Mouse (Mus musculus) lung, postnatal 0 days (tissue): ENCODE measurements around the gene Elovl7. TPM values are rescaled to one million over a fixed set of nuclear protein-coding genes. Genes with fewer than 3 reads are reported as not detected.

Experiments used
- ATAC-seq: fragments of 200-750 bp; cut with Nextera tagmentation; 2 replicates; pipeline ENCODE4 v1.8.0; 2017; ENCODE audit warnings: moderate library complexity
- DNase-seq: peaks from one replicate; pipeline ENCODE4 v3.0.0-alpha.2; 2016; ENCODE audit warnings: low spot score
- H3K27ac ChIP-seq: fragments of 300-500 bp; sonication (generic); 2 replicates; pipeline ENCODE4 v1.5.1; 2014; ENCODE audit warnings: antibody characterized with exemption, mild to moderate bottlenecking, low read length, mixed read lengths
- H3K27me3 ChIP-seq: fragments of 300-500 bp; sonication (generic); replicated peaks from 2 replicates; pipeline ENCODE4 v1.6.1; 2014; ENCODE audit warnings: low read length, mixed read lengths; ENCODE audit not compliant: insufficient read depth
- H3K36me3 ChIP-seq: fragments of 300-500 bp; sonication (generic); 2 replicates; pipeline ENCODE4 v1.6.1; 2014; ENCODE audit warnings: low read length, mixed read lengths; ENCODE audit not compliant: insufficient read depth
- H3K4me1 ChIP-seq: fragments of 300-500 bp; sonication (generic); 2 replicates; pipeline ENCODE4 v1.6.1; 2014; ENCODE audit warnings: antibody characterized with exemption, low read depth, low read length, mixed read lengths; ENCODE audit not compliant: insufficient read depth
- H3K4me2 ChIP-seq: fragments of 300-500 bp; sonication (generic); replicated peaks from 2 replicates; pipeline ENCODE4 v1.6.1; 2014; ENCODE audit warnings: low read depth, mild to moderate bottlenecking, low read length, moderate library complexity, mixed read lengths
- H3K4me3 ChIP-seq: fragments of 300-500 bp; sonication (generic); 2 replicates; pipeline ENCODE4 v1.5.1; 2014; ENCODE audit warnings: low read depth, low read length
- H3K9ac ChIP-seq: fragments of 300-500 bp; sonication (generic); replicated peaks from 2 replicates; pipeline ENCODE4 v1.6.1; 2014; ENCODE audit warnings: low read depth, mild to moderate bottlenecking
- H3K9me3 ChIP-seq: fragments of 300-500 bp; sonication (generic); 2 replicates; pipeline ENCODE4 v1.6.1; 2016; ENCODE audit warnings: low read length, mixed read lengths
- CTCF ChIP-seq: IDR thresholded peaks from 2 replicates; pipeline ENCODE4 v1.5.1; 2016; ENCODE audit warnings: antibody characterized with exemption, mild to moderate bottlenecking
- EP300 ChIP-seq: IDR thresholded peaks from 2 replicates; pipeline ENCODE4 v1.6.1; 2016; ENCODE audit warnings: antibody characterized with exemption, mild to moderate bottlenecking, control low read depth
- WGBS: fragments of 180-500 bp; shearing (Covaris S2); extraction: QIAGEN DNeasy Blood & Tissue Kit; methylation state at CpG from one replicate; pipeline ENCODE4 v1.1.7; 2014; 5-methylcytosine and 5-hydroxymethylcytosine counted together
- polyA plus RNA-seq: library from polyadenylated mRNA; unstranded; fragments of >200 nt; fragmentation: Nextera tagmentation; extraction: Ambion mirVana; gene quantifications from 2 replicates; pipeline ENCODE4 v1.2.1, GENCODE M21; 2015

Gene Elovl7
- polyA plus RNA-seq, 1 experiment from 2014 or later = 10.1 TPM

GRCm38 (mm10) chr13:108185530-108185929 lies 28.7 kb upstream of the Elovl7 start:
- TF ChIP-seq EP300 (no peak), CTCF (peak; percentile 8; the same call in 1 of the 2 replicates)
- 91% methylated on average over 3 of the region's 3 CpGs for WGBS
- Histone ChIP-seq H3K4me1 (no peaks in the 10 kb centered on the region), H3K4me3 (no peak overlapping the region), H3K27ac (no peak overlapping the region), H3K27me3 (no peaks in the 10 kb centered on the region), H3K9ac (no peak overlapping the region), H3K9me3 (no peaks in the 10 kb centered on the region), H3K4me2 (no peak overlapping the region), H3K36me3 (no peaks in the 10 kb centered on the region)
- no peak for ATAC-seq
- no peak for DNase-seq

- no peaks in the 10 kb centered on the region for H3K9me3 ChIP-seq
- no peak for ATAC-seq
- no peak overlapping the region for H3K9ac ChIP-seq
- H3K36me3 ChIP-seq = no peaks in the 10 kb centered on the region
- no peak overlapping the region for H3K27ac ChIP-seq
- TF ChIP-seq CTCF = no peak
- TF ChIP-seq EP300 = no peak
- no peak overlapping the region for H3K4me3 ChIP-seq
- H3K4me2 ChIP-seq = no peak overlapping the region
- no peaks in the 10 kb centered on the region for H3K27me3 ChIP-seq
- DNase-seq = no peak
- no peaks in the 10 kb centered on the region for H3K4me1 ChIP-seq
- 78% methylated on average over 4 of the region's 4 CpGs for WGBS
Observed at GRCm38 (mm10) chr13:108187994-108188393, 26.2 kb upstream of the Elovl7 start.

- WGBS = 44% methylated on average over 11 of the region's 11 CpGs
- ATAC-seq = peak; percentile 74
Observed at GRCm38 (mm10) chr13:108191074-108191720, 23.0 kb upstream of the Elovl7 start.

GRCm38 (mm10) chr13:108195474-108195873 lies 18.7 kb upstream of the Elovl7 start:
- no peak overlapping the region for H3K9ac ChIP-seq
- H3K36me3 ChIP-seq = peaks cover 8% of the 10 kb centered on the region; the same call in 1 of the 2 replicates
- no peak overlapping the region for H3K4me2 ChIP-seq
- no peaks in the 10 kb centered on the region for H3K27me3 ChIP-seq
- no peak overlapping the region for H3K4me3 ChIP-seq
- H3K9me3 ChIP-seq = no peaks in the 10 kb centered on the region
- no peak overlapping the region for H3K27ac ChIP-seq
- H3K4me1 ChIP-seq = no peaks in the 10 kb centered on the region
- 77% methylated on average over 6 of the region's 6 CpGs for WGBS
- DNase-seq = no peak
- ATAC-seq = no peak
- TF ChIP-seq CTCF (no peak), EP300 (no peak)

More at GRCm38 (mm10) chr13:108191074-108191720, 23.0 kb upstream of the Elovl7 start:
- no peak overlapping the region for H3K4me2 ChIP-seq
- no peak overlapping the region for H3K9ac ChIP-seq
- TF ChIP-seq CTCF (peak; percentile 89), EP300 (no peak)
- peak; percentile 86 for DNase-seq
- H3K4me3 ChIP-seq = no peak overlapping the region
- no peaks in the 10 kb centered on the region for H3K4me1 ChIP-seq
- no peaks in the 10 kb centered on the region for H3K9me3 ChIP-seq
- H3K27me3 ChIP-seq = no peaks in the 10 kb centered on the region
- peaks cover 8% of the 10 kb centered on the region; the same call in 1 of the 2 replicates for H3K36me3 ChIP-seq
- no peak overlapping the region for H3K27ac ChIP-seq

- Histone ChIP-seq H3K27me3 (no peaks in the 10 kb centered on the region), H3K4me3 (no peak overlapping the region), H3K27ac (no peak overlapping the region), H3K9me3 (no peaks in the 10 kb centered on the region), H3K4me2 (no peak overlapping the region), H3K36me3 (no peaks in the 10 kb centered on the region), H3K4me1 (no peaks in the 10 kb centered on the region), H3K9ac (no peak overlapping the region)
- TF ChIP-seq EP300 (no peak), CTCF (no peak)
- ATAC-seq (no peak), DNase-seq (no peak)
- 74% methylated on average over 3 of the region's 3 CpGs for WGBS
Observed at GRCm38 (mm10) chr13:108204857-108205256, 9.3 kb upstream of the Elovl7 start.

- Histone ChIP-seq H3K4me3 (no peak overlapping the region), H3K4me2 (no peak overlapping the region), H3K27ac (no peak overlapping the region), H3K4me1 (no peaks in the 10 kb centered on the region), H3K27me3 (no peaks in the 10 kb centered on the region), H3K36me3 (no peaks in the 10 kb centered on the region), H3K9me3 (no peaks in the 10 kb centered on the region), H3K9ac (no peak overlapping the region)
- DNase-seq (no peak), ATAC-seq (no peak)
- TF ChIP-seq EP300 (no peak), CTCF (no peak)
- WGBS = 77% methylated on average over 2 of the region's 2 CpGs
Observed at GRCm38 (mm10) chr13:108207447-108207846, 6.8 kb upstream of the Elovl7 start.

GRCm38 (mm10) chr13:108208090-108208489 lies 6.1 kb upstream of the Elovl7 start:
- no peak for DNase-seq
- H3K27me3 ChIP-seq = no peaks in the 10 kb centered on the region
- no peak overlapping the region for H3K4me2 ChIP-seq
- no peaks in the 10 kb centered on the region for H3K4me1 ChIP-seq
- H3K9me3 ChIP-seq = no peaks in the 10 kb centered on the region
- no peak for TF ChIP-seq EP300
- no peak for TF ChIP-seq CTCF
- ATAC-seq = no peak
- no peak overlapping the region for H3K9ac ChIP-seq
- H3K4me3 ChIP-seq = no peak overlapping the region
- 61% methylated on average over 5 of the region's 5 CpGs for WGBS
- no peak overlapping the region for H3K27ac ChIP-seq
- no peaks in the 10 kb centered on the region for H3K36me3 ChIP-seq
